19 mouse cellular contexts compared by ENCODE assay signal in genomic region chr12:30891438-30891837, GRCm38 (mm10). TPM values are rescaled to one million over a fixed set of nuclear protein-coding genes. Genes with fewer than 3 reads are reported as not detected.
DNase-seq lines count a peak whose midpoint lies in the region; ATAC-seq lines count a peak whose summit lies in the region.
"Had no signal": no experiment of that assay in that cellular context is flagged by ENCODE, and none has a peak within 500 bp of the region (broad histone marks: within the 10 kb centered on the region; RNA-seq: fewer than 3 reads in every experiment).

No protein-coding gene starts in this region.

- H3K9ac ChIP-seq in liver, embryonic 11.5 days (ENCODE audit: low read depth, low read length): no peak overlapping the region
- no peak overlapping the region for H3K9ac ChIP-seq in liver, embryonic 12.5 days
- H3K9ac ChIP-seq in midbrain, embryonic 11.5 days (ENCODE audit: low read length): no peak overlapping the region
- H3K9ac ChIP-seq in midbrain, embryonic 15.5 days: no peak overlapping the region
- H3K9ac ChIP-seq in kidney, embryonic 16.5 days (replicated peaks; ENCODE audit: low read length): no peak overlapping the region
- H3K9ac ChIP-seq: embryonic facial prominence, embryonic 12.5 days; forebrain, embryonic 13.5 days; forebrain, embryonic 15.5 days; forebrain, postnatal 0 days had no signal

- H3K36me3 ChIP-seq in liver, embryonic 11.5 days (ENCODE audit: control insufficient read depth, insufficient read depth, low read length): no peaks in the 10 kb centered on the region; the same call in 1 of the 2 replicates
- H3K36me3 ChIP-seq in liver, embryonic 12.5 days: peaks cover 38% of the 10 kb centered on the region
- H3K36me3 ChIP-seq in midbrain, embryonic 11.5 days (ENCODE audit: control insufficient read depth, insufficient read depth, low read length): no peaks in the 10 kb centered on the region
- peaks cover 5% of the 10 kb centered on the region; the same call in 1 of the 2 replicates for H3K36me3 ChIP-seq in midbrain, embryonic 15.5 days (replicated peaks)
- H3K36me3 ChIP-seq in kidney, embryonic 16.5 days (ENCODE audit: insufficient read depth, low read length): peaks cover under 1% of the 10 kb centered on the region; the same call in 1 of the 2 replicates
- H3K36me3 ChIP-seq: embryonic facial prominence, embryonic 12.5 days had no signal

- WGBS in liver, embryonic 11.5 days: 85% methylated on average over 7 of the region's 7 CpGs
- WGBS in liver, embryonic 12.5 days (ENCODE audit: insufficient replicate concordance): 83% methylated on average over 7 of the region's 7 CpGs
- WGBS in midbrain, embryonic 11.5 days: 85% methylated on average over 7 of the region's 7 CpGs
- WGBS in midbrain, embryonic 15.5 days: 88% methylated on average over 7 of the region's 7 CpGs
- WGBS in kidney, embryonic 16.5 days: 89% methylated on average over 7 of the region's 7 CpGs

- 0 out of 2 replicates have a peak, but pooled peaks have one; percentile 37 for ATAC-seq in liver, embryonic 11.5 days (replicated peaks; ENCODE audit: low FRiP score)
- no peak for ATAC-seq in liver, embryonic 12.5 days
- no peak for ATAC-seq in midbrain, embryonic 11.5 days (ENCODE audit: low FRiP score)
- ATAC-seq in midbrain, embryonic 15.5 days (replicated peaks): no peak
- ATAC-seq in kidney, embryonic 16.5 days (ENCODE audit: low FRiP score, low TSS enrichment): no peak
- ATAC-seq: forebrain, embryonic 13.5 days; forebrain, embryonic 15.5 days; forebrain, postnatal 0 days had no signal

- no peak overlapping the region for H3K4me3 ChIP-seq in liver, embryonic 11.5 days (ENCODE audit: low read depth, low read length)
- H3K4me3 ChIP-seq in liver, embryonic 12.5 days: no peak overlapping the region
- H3K4me3 ChIP-seq in midbrain, embryonic 11.5 days (ENCODE audit: low read depth, low read length): no peak overlapping the region
- no peak overlapping the region for H3K4me3 ChIP-seq in midbrain, embryonic 15.5 days
- H3K4me3 ChIP-seq in kidney, embryonic 16.5 days (ENCODE audit: low read length): no peak overlapping the region
- H3K4me3 ChIP-seq: embryonic facial prominence, embryonic 10.5 days; embryonic facial prominence, embryonic 12.5 days; forebrain, embryonic 13.5 days; forebrain, embryonic 15.5 days had no signal

- no peaks in the 10 kb centered on the region for H3K4me1 ChIP-seq in liver, embryonic 11.5 days (replicated peaks; ENCODE audit: control insufficient read depth, insufficient read depth, low read length)
- peaks cover 28% of the 10 kb centered on the region for H3K4me1 ChIP-seq in liver, embryonic 12.5 days
- H3K4me1 ChIP-seq in midbrain, embryonic 11.5 days (ENCODE audit: control insufficient read depth, insufficient read depth, low read length): no peaks in the 10 kb centered on the region
- no peaks in the 10 kb centered on the region for H3K4me1 ChIP-seq in midbrain, embryonic 15.5 days
- H3K4me1 ChIP-seq in kidney, embryonic 16.5 days (ENCODE audit: insufficient read depth, low read length): no peaks in the 10 kb centered on the region
- H3K4me1 ChIP-seq: embryonic facial prominence, embryonic 10.5 days; embryonic facial prominence, embryonic 12.5 days; forebrain, embryonic 13.5 days; forebrain, embryonic 15.5 days had no signal

- H3K27ac ChIP-seq in liver, embryonic 11.5 days (ENCODE audit: low read depth, low read length): no peak overlapping the region
- no peak overlapping the region for H3K27ac ChIP-seq in liver, embryonic 12.5 days
- H3K27ac ChIP-seq in midbrain, embryonic 11.5 days (ENCODE audit: low read depth, low read length): no peak overlapping the region
- no peak overlapping the region for H3K27ac ChIP-seq in midbrain, embryonic 15.5 days
- H3K27ac ChIP-seq in kidney, embryonic 16.5 days (ENCODE audit: low read length): no peak overlapping the region
- H3K27ac ChIP-seq: embryonic facial prominence, embryonic 10.5 days; embryonic facial prominence, embryonic 12.5 days; forebrain, embryonic 13.5 days; forebrain, embryonic 15.5 days had no signal

- peaks cover 3% of the 10 kb centered on the region for H3K27me3 ChIP-seq in liver, embryonic 11.5 days (replicated peaks; ENCODE audit: control insufficient read depth, insufficient read depth, low read length)
- H3K27me3 ChIP-seq in liver, embryonic 12.5 days (replicated peaks): peaks cover 11% of the 10 kb centered on the region
- H3K27me3 ChIP-seq in midbrain, embryonic 11.5 days (ENCODE audit: control insufficient read depth, insufficient read depth, low read length): no peaks in the 10 kb centered on the region
- no peaks in the 10 kb centered on the region for H3K27me3 ChIP-seq in midbrain, embryonic 15.5 days (replicated peaks)
- peaks cover 7% of the 10 kb centered on the region for H3K27me3 ChIP-seq in kidney, embryonic 16.5 days (ENCODE audit: insufficient read depth, low read length)
- H3K27me3 ChIP-seq: embryonic facial prominence, embryonic 12.5 days had no signal

- no peak overlapping the region for H3K4me2 ChIP-seq in liver, embryonic 11.5 days
- H3K4me2 ChIP-seq in liver, embryonic 12.5 days: no peak overlapping the region
- H3K4me2 ChIP-seq in midbrain, embryonic 11.5 days: no peak overlapping the region
- H3K4me2 ChIP-seq in midbrain, embryonic 15.5 days: no peak overlapping the region
- no peak overlapping the region for H3K4me2 ChIP-seq in kidney, embryonic 16.5 days (replicated peaks; ENCODE audit: low read depth, low read length)
- H3K4me2 ChIP-seq: embryonic facial prominence, embryonic 12.5 days; forebrain, embryonic 13.5 days; forebrain, embryonic 15.5 days had no signal

- H3K9me3 ChIP-seq in liver, embryonic 11.5 days (ENCODE audit: control insufficient read depth, low read length): no peaks in the 10 kb centered on the region
- no peaks in the 10 kb centered on the region for H3K9me3 ChIP-seq in liver, embryonic 12.5 days (replicated peaks)
- no peaks in the 10 kb centered on the region for H3K9me3 ChIP-seq in midbrain, embryonic 11.5 days (ENCODE audit: control insufficient read depth, low read length)
- no peaks in the 10 kb centered on the region for H3K9me3 ChIP-seq in midbrain, embryonic 15.5 days
- no peaks in the 10 kb centered on the region for H3K9me3 ChIP-seq in kidney, embryonic 16.5 days (ENCODE audit: low read length)
- H3K9me3 ChIP-seq: embryonic facial prominence, embryonic 10.5 days; embryonic facial prominence, embryonic 12.5 days; forebrain, embryonic 13.5 days; forebrain, embryonic 15.5 days had no signal

- DNase-seq in liver, embryonic 11.5 days (ENCODE audit: low spot score): no peak
- DNase-seq in midbrain, embryonic 11.5 days (ENCODE audit: low spot score, missing footprints): peak; percentile 74
- DNase-seq: adrenal gland, adult 2 months; adrenal gland, postnatal 10 days; adrenal gland, postnatal 25 days; cerebellum, adult 11-12 months; cerebellum, adult 2 months; cerebellum, adult 9-10 months; cerebellum, postnatal 10 days; cerebellum, postnatal 25 days; forebrain, postnatal 0 days had no signal

RNA-seq across cellular contexts. Expression of gene Alkal2, which starts 7.3 kb away (rescaled TPM):
- not detected in 2 replicates for polyA plus RNA-seq in liver, embryonic 11.5 days (2014; fragmentation: Nextera tagmentation; extraction: Ambion mirVana)
- not detected in 2 replicates for polyA plus RNA-seq in liver, embryonic 12.5 days (2016; fragmentation: Nextera tagmentation; extraction: Ambion mirVana)
- polyA plus RNA-seq in midbrain, embryonic 11.5 days (2014; fragmentation: Nextera tagmentation; extraction: Ambion mirVana): 0.15 and 0.26 TPM in 2 replicates
- polyA plus RNA-seq in midbrain, embryonic 15.5 days (2015; fragmentation: Nextera tagmentation; extraction: Ambion mirVana): 0.23 and 0.28 TPM in 2 replicates
- 0.31 and 0.36 TPM in 2 replicates for polyA plus RNA-seq in kidney, embryonic 16.5 days (2015; fragmentation: Nextera tagmentation; extraction: Ambion mirVana)
- polyA plus RNA-seq: C2C12 had no signal

RNA-seq across cellular contexts. Expression of gene Acp1, which starts 20.0 kb away (rescaled TPM):
- 308 and 350 TPM in 2 replicates for polyA plus RNA-seq in liver, embryonic 11.5 days (2014; fragmentation: Nextera tagmentation; extraction: Ambion mirVana)
- 299 and 326 TPM in 2 replicates for polyA plus RNA-seq in liver, embryonic 12.5 days (2016; fragmentation: Nextera tagmentation; extraction: Ambion mirVana)
- polyA plus RNA-seq in midbrain, embryonic 11.5 days (2014; fragmentation: Nextera tagmentation; extraction: Ambion mirVana): 203 and 222 TPM in 2 replicates
- 102 and 105 TPM in 2 replicates for polyA plus RNA-seq in midbrain, embryonic 15.5 days (2015; fragmentation: Nextera tagmentation; extraction: Ambion mirVana)
- polyA plus RNA-seq in kidney, embryonic 16.5 days (2015; fragmentation: Nextera tagmentation; extraction: Ambion mirVana): 158 and 174 TPM in 2 replicates

RNA-seq across cellular contexts. Expression of gene Sh3yl1, which starts 20.0 kb away (rescaled TPM):
- polyA plus RNA-seq in liver, embryonic 11.5 days (2014; fragmentation: Nextera tagmentation; extraction: Ambion mirVana): 19.9 and 20.8 TPM in 2 replicates
- polyA plus RNA-seq in liver, embryonic 12.5 days (2016; fragmentation: Nextera tagmentation; extraction: Ambion mirVana): 36.0 and 38.4 TPM in 2 replicates
- polyA plus RNA-seq in midbrain, embryonic 11.5 days (2014; fragmentation: Nextera tagmentation; extraction: Ambion mirVana): 21.5 and 21.8 TPM in 2 replicates
- polyA plus RNA-seq in midbrain, embryonic 15.5 days (2015; fragmentation: Nextera tagmentation; extraction: Ambion mirVana): 51.0 and 55.8 TPM in 2 replicates
- 28.4 and 31.5 TPM in 2 replicates for polyA plus RNA-seq in kidney, embryonic 16.5 days (2015; fragmentation: Nextera tagmentation; extraction: Ambion mirVana)
